Mouse (Mus musculus) effector memory CD4-positive, alpha-beta T cell, adult 7 months (primary cell): ENCODE results near the gene Tes3-ps. TPM values are rescaled to one million over a fixed set of nuclear protein-coding genes. Genes with fewer than 3 reads are reported as not detected.

Experiments used
- polyA plus RNA-seq: library from polyadenylated mRNA; unstranded; fragments of 100-300 nt; shearing (Covaris generic); gene quantifications from one replicate; pipeline ENCODE4 v1.2.1, GENCODE M21; 2017

Tes3-ps gene
- 2.8 TPM for polyA plus RNA-seq

DNA sequence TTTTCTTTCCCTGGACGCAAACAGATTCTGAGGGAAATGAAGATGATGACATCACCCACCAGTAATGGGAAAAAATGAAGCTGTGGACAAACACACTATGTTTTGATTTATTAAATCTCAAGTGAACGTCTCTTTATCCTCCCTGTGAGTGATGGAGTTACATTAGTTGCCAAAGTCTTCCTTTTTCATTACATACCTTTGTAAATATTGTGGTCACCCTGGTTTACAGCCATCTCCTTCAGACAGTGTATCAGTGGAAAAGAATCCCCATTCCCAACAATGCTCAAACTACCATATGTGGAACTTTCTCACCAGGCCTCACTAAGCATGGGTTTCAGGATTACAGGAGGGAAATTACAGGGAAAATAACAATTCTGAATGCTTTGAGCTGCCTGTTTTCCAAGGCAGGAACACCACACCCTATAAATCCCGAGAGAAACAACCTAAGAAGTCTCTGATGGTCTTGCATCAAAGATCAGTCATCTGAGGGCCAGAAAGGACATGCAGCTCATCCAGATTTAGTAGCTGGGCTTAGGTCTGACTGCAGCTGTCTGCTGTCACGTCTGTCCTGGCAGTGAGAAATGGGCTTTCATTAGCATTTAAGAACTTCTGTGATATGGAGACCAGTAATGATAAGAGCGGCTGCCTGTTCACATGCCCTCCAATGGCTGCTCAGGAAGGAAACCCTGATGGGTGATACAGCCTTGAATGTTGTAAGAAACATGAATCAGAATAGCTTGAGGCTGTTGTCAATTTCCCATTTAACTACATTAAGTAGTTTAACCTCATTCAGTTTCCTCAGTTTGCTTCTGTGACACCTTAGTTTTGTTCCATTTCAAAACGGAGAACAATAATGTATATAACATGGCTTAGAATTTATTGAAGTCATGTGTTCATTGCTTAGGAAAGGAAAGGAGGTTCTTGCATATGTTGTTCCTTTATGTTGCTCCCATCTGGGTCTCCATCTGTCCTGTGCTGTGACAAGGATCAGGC, at the start of gene Tes3-ps:
TSS of gene Tes3-ps (plus strand) at position 943 of the 993 bp plus-strand sequence.

DNA sequence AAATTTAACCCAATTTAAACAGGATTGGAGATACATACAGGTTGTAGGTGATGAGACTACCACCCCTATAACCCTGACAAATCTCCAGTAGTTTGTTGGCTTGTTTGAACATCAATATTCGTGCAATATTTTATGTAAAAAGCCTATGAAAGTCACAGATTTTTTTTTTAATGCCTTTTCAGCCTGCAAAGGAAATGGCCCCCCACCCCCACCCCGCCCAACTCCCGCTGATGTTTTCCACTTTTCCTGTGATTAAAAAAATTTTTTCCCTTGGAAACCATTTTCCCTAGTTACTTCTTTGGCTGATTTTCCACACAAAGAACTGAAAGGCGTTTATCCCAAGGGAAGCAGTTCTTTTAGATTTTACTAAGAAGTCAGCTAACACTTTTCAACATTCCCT, 11.4 kb downstream of the Tes3-ps start, which contains the start of gene Ecm2:
TSS of gene Ecm2 (plus strand) at position 301 of the 400 bp plus-strand sequence.

DNA sequence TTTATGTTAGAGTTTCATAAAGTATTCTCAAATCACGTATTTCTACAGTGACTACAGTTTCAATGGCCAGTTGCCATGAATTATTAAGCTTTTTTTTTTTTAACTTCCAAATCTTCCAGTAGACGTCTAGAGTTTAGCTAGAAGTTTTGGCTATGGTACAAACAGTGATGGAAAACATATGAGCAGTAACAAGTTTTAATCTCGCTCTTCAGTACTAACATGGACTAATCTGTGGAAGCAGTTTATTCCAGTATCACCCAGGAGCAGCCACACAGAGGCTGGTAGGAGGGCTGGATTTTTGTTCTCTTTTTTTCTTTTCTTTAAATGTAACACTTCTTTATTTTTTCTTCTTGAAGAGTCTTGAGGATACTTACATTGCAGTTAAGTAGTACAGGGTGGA, 51.2 kb downstream of the Tes3-ps start, which contains the start of gene Aspn:
TSS of gene Aspn (plus strand) at position 165 of the 400 bp plus-strand sequence.

Other genes starting within 250 kb of the Tes3-ps start
- 25.5 TPM for gene Susd3, start 244.6 kb upstream of the Tes3-ps start, polyA plus RNA-seq
- gene Fgd3, start 173.0 kb upstream of the Tes3-ps start, polyA plus RNA-seq: 21.2 TPM
- gene Bicd2, start 151.7 kb upstream of the Tes3-ps start, polyA plus RNA-seq: 20.7 TPM
- 14.2 TPM for gene Ippk, start 72.1 kb upstream of the Tes3-ps start, polyA plus RNA-seq
- 0.13 TPM for gene Ecm2, start 11.5 kb downstream of the Tes3-ps start, polyA plus RNA-seq
- gene Aspn, start 51.1 kb downstream of the Tes3-ps start, polyA plus RNA-seq: not detected
- 0.33 TPM for gene Omd, start 89.1 kb downstream of the Tes3-ps start, polyA plus RNA-seq
- 0.44 TPM for gene Ogn, start 114.7 kb downstream of the Tes3-ps start, polyA plus RNA-seq
- 0.91 TPM for gene Cenpp, start 159.5 kb downstream of the Tes3-ps start, polyA plus RNA-seq
- 33.9 TPM for gene Nol8, start 159.8 kb downstream of the Tes3-ps start, polyA plus RNA-seq
- 39.3 TPM for gene Iars, start 188.8 kb downstream of the Tes3-ps start, polyA plus RNA-seq